Mouse (Mus musculus) urinary bladder, postnatal 14 days (tissue): ENCODE results near the gene Arhgdig.
"Not testable (repeated sequence)": the region's sequence is repeated elsewhere in the genome, so short reads cannot be mapped to it uniquely, and the experiment has no call there.

ENCODE experiments used
- DNase-seq: peaks from one replicate; pipeline ENCODE4 v3.0.0; 2021; ENCODE audit warnings: low spot score

Gene Arhgdig

DNA sequence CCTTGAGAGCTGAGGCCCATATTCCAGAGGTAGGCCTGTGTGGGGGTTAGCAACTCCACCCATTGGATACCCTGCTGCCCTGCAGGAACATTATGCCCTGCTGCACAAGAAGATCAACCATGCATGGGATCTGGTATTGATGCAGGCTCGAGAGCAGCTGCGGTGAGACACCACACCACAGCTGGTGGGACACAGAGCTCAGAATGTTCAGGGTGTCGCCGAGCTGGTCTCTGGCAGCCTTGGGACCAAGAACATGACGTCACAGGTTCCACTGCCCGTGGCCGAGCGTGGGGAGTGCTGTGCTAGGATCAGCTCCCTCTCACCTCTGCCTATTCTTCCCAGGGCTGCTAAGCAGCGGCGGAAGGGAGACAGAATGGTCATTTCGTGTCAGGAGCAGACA lies 2.8 kb downstream of the Arhgdig start:
- DNase-seq = no peak

GRCm38 (mm10) chr17:26203321-26203811 lies 4.2 kb downstream of the Arhgdig start:
- peak; percentile 39 for DNase-seq

- peak; percentile 66 for DNase-seq
These were observed 4.8 kb downstream of the Arhgdig start, which contains the start of gene Rgs11 for GRCm38 (mm10) chr17:26202737-26203136. Gene Rgs11, plus strand, starts transcription at chr17:26202951.

GRCm38 (mm10) chr17:26201998-26202397 lies 5.6 kb downstream of the Arhgdig start:
- no peak for DNase-seq

DNA sequence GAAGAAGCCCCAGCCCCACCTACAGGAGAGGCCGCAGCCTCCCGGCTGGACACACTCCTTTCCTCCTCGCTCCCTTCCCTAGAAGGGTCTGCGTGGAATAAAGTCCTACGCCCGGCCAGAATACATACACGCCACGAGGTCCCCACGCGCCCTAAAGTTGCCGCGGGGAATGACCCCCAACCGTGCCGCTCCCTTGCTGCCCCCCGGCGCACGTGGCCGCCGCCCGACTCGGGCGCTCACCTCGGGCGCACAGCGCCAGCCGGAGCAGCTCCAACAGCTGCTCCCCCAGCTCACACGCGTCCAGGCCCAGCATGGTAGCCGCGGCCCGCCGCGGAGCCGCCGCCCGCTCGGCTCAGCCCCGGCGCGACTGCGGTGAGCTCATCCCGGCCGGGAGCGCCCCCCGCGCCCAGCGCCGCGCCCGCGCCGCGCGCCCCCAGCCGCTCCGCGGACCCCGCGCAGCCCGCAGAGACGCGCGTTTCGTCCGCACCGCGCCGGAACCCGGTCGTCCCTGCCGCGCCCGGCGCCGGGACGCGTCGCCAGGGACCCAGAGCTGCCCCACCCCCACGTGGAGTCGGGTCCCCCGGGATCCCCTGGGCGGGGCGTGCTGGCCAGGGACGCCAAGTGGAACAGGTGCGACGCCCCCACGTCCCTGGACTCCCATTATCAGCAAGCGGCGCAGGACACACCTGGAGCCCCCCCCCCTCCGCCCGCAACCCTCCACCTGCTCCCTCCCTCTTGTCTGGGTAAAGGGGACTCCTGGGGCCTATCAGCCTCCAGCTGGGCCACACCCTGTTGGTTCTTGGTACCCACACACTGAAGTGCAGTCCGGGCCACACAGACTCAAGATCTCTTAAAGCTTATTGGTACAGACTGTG lies 6.5 kb downstream of the Arhgdig start:
- DNase-seq = no peak

DNA sequence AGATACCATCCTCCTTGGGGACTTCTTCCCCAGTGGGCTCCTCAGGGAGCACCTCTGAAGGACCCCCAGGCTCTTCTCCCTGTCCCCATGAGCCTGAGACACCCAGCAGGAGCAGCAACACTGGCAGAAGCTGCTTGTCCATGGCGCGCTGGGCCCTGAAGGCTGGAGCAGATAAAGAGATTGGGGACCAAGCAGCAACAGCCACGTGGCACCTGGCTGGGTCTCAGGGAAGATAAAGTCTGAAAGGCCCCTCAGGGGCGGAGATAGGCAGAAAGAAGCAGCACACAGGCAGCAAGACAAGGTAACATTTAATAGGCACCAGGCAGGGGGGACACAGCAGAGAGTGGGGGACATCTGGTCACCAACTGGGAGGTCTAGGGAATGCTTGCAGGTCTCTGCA lies 8.7 kb downstream of the Arhgdig start, which contains the start of gene Pdia2:
Gene Pdia2, minus strand, starts transcription at position 196 of the 400 bp plus-strand sequence.
- no peak for DNase-seq

- no peak for DNase-seq
These were observed 14.9 kb downstream of the Arhgdig start for GRCm38 (mm10) chr17:26192481-26193190.

DNA sequence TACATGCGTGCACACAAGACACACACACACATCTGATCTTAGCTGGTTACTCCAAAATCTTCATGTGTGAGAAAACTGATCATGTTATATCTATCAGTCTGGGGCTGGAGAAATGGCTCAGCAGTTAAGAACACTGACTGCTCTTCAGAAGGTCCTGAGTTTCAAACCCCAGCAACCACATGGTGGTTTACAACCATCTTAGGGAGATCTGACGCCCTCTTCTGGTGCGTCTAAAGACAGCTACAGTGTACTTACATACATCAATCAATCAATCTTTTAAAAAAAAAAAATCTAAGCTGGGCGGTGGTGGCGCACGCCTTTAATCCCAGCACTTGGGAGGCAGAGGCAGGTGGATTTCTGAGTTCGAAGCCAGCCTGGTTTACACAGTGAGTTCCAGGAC lies 16.1 kb downstream of the Arhgdig start:
- not testable (repeated sequence) for DNase-seq

GRCm38 (mm10) chr17:26188091-26188805 lies 19.3 kb downstream of the Arhgdig start:
- DNase-seq = no peak

DNA sequence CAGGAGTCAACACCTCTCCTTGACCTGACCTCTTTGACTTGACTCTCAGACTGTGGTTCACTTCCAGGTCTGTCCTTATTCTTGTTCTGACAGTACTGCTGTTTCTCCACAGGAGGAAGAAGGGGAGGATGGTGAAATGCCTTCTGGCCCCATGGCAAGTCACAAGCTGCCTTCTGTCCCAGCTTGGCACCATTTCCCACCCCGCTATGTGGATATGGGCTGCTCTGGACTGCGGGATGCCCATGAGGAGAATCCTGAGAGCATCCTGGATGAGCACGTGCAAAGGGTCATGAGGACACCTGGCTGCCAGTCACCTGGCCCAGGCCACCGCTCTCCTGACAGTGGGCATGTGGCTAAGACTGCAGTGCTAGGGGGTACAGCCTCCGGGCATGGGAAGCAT lies 20.0 kb downstream of the Arhgdig start:
- no peak for DNase-seq

GRCm38 (mm10) chr17:26181179-26181578 lies 26.4 kb downstream of the Arhgdig start:
- DNase-seq = no peak

DNA sequence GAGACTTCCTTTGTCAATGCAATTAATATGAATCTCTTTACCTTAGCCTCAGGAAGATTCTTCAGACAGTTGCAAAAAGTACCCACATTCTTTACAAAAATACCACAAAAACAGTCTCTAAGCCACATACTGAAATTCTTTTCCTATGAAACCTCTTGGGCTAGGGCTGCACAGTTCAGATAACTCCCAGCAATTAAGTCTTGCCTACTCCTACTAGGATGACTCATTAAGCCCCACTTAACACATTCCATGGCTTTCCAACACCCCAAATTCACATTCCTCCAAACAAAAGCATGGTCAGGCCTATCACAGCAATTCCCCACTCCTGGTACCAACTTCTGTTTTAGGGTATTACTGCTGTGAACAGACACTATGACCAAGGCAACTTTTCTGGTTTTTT lies 29.0 kb downstream of the Arhgdig start:
- DNase-seq = no peak

DNA sequence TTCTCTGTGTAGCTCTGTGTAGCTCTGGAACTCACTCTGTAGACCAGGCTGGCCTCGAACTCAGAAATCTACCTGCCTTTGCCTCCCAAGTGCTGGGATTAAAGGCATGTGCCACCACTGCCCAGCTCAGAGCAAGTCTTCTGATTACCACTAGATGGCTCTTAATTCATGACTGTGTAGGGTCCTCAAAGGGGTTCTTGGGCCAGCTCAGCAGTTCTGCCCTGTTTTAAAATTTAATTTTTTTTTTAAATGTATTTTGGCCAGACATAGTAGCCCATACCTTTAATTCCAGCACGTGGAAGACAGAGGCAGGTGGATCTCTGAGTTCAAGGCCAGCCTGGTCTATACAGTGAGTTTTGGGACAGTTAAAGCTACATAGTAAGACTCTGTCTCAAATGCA lies 32.3 kb downstream of the Arhgdig start:
- DNase-seq = not testable (repeated sequence)

- DNase-seq = no peak
These were observed 39.5 kb downstream of the Arhgdig start for GRCm38 (mm10) chr17:26168039-26168438.

DNA sequence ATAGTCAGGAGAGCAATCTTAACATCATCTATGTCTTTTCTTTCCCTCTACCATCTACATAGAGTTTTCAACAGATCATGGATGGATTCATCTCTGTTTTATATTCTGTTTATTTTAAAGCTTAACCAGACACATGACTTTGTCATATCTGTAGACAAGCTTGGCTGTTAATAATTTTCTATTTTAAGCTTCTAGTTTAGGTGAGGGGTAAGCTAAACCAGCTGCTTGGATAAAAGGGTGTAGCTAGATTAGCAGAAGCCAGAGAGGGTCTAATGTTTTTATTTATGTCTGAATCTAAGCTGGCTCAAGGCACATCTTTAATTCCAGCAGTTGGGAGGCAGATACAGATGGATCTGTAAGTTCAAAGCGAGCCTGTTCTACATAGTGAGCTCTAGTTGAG lies 44.9 kb downstream of the Arhgdig start:
- no peak for DNase-seq

GRCm38 (mm10) chr17:26151886-26152630 lies 55.5 kb downstream of the Arhgdig start:
- DNase-seq = no peak
